Mouse (Mus musculus): ENCODE measurements at regions not wholly inside any gene's neighbourhood (a gene's known extent, or its start where the extent isn't known, plus 50 kb on each side); places are given as distances from the start of the nearest gene placed in this dataset.
"Not testable (repeated sequence)": the region's sequence is repeated elsewhere in the genome, so short reads cannot be mapped to it uniquely, and the experiment has no call there.

DNA sequence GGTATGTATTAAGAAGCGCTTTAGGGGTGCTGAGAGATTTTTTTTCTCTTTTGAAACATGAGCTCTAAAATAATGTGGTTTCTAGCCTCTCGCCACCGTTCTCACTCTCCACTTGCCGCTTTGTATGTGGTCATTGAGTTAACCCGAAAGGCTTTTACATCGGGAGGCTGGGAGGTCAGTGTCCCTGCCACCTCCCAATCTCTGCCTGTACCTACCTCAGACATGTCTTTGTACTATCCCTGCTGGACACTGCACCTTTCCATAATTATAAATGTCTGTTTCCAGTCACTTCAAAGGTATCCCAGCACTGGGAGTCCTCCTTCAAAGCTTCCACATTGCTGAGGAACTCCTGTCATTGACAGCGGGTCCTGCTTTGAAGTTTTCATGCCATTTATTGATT, 347.6 kb upstream of the Tbc1d2b start:
- no peak for ATAC-seq (ENCODE audit: insufficient number of reproducible peaks, low FRiP score, low TSS enrichment)

DNA sequence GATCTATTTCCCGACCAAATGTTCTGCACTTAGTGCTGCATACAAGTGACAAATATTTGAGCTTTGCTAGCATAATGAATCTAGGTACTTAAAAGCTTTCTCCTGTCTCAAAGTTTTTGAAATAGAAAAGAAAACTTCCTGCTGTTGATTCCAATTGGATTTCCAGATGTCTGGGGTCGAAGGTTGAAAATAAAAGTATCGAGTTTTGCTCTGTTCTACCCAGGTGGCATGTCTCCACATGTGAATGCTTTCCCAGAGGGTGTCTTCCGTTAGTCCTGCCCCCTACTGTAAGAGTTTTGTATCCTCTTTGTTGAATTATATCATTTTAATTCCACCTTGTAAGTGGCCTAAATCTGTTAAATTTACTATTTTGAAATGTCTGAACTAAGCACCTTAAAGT, 327.3 kb upstream of the Tbc1d2b start:
- no peak for ATAC-seq (ENCODE audit: insufficient number of reproducible peaks, low FRiP score, low TSS enrichment)

DNA sequence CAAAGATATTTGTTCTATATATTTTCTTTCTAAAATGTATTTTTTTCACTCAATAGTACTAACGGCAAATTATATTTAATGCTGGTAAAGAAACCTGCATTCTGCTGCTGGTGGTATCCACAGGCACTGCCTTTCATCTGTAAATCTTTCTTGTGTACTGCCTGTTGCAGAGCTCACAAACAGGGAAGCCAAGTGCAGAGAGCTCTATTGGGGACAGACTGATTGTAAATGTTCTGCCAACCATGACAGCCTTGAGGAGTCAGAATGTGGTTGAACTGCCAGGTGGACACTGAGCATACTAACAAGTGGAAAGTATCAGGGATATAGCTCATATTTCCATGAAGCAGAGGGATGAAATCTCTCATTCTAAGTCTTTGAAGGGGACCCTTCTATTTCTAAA, 286.1 kb upstream of the Tbc1d2b start:
- ATAC-seq (ENCODE audit: insufficient number of reproducible peaks, low FRiP score, low TSS enrichment) = no peak

DNA sequence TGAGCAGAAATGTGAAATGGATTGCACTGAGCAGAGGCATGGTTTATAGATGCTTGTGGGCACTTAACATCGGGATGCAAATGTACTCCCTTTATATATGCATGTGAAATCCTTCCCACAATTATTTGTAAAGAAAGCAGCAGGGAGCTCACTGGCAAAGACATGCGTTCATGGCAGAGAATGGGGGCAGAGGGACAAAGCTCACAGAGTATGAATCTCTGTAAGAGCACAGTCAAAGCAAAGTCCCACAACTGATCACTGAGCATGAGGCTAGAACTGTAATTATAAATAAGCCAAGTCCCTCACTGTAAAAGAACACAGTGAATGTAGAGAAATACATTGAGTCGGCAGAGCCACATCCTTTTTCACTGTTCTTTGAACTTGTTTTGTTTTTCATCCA, 285.6 kb upstream of the Tbc1d2b start:
- no peak for ATAC-seq (ENCODE audit: insufficient number of reproducible peaks, low FRiP score, low TSS enrichment)

DNA sequence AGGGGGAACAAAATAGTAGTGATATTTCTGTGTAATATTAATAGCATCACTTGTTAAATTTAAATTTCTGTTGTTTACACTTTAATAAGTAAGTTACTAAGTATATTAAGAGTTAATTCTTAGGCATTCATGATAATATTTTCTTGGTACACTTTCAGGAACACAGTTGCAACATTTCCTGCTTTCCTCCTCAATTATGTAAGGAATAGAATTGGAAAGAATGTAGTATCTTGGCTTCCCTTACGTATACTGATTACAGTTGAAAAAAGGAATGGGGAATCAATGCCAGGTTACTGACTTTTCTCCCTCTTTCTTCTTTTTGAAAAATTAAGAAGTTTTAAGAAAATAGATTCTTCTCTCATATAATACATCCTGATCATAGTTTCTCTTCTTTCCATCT, 277.3 kb upstream of the Tbc1d2b start:
- no peak for ATAC-seq (ENCODE audit: insufficient number of reproducible peaks, low FRiP score, low TSS enrichment)

DNA sequence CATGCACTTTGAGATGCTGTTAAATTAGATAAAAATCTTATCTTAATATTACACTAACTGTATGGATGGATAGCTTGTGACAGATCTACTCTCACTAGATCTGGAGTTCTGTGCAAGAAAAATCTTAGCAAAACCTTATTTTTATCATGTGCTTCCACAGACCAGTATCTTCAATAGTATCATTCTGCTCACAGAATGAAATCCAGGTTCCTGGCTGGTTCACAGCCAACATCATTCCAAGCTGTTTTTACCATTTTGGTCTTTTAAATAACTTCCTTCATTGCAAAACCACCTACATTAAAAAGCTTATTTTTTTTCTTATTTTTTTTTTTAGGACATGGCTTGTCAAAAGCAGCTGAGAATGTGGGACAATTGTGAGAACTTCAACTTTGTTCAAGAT, 276.1 kb upstream of the Tbc1d2b start:
- no peak for ATAC-seq (ENCODE audit: insufficient number of reproducible peaks, low FRiP score, low TSS enrichment)

GRCm38 (mm10) chr9:90537683-90538082, 267.1 kb upstream of the Tbc1d2b start:
- ATAC-seq (ENCODE audit: insufficient number of reproducible peaks, low FRiP score, low TSS enrichment) = not testable (repeated sequence)

DNA sequence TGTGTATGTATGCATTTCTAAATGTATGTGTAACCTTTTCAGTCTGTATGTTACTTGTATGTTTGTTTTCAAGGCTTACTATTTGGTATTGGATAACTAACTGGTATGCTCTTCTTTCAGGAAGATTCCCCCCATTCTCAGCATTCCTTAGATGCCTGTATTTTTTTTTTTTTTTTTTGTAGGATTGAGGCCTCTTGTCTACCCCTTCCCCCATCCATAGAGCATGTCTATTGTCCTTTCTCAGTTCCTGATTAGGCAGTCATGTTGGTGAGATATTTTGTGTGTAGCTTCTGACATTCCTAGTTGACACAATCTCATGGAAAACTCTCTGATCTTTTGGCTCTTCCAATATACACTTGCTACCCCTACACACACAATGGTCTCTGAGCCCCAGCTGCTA, 262.8 kb upstream of the Tbc1d2b start:
- no peak for ATAC-seq (ENCODE audit: insufficient number of reproducible peaks, low FRiP score, low TSS enrichment)

GRCm38 (mm10) chr9:90521186-90521585, 250.6 kb upstream of the Tbc1d2b start:
- ATAC-seq (ENCODE audit: insufficient number of reproducible peaks, low FRiP score, low TSS enrichment) = no peak

DNA sequence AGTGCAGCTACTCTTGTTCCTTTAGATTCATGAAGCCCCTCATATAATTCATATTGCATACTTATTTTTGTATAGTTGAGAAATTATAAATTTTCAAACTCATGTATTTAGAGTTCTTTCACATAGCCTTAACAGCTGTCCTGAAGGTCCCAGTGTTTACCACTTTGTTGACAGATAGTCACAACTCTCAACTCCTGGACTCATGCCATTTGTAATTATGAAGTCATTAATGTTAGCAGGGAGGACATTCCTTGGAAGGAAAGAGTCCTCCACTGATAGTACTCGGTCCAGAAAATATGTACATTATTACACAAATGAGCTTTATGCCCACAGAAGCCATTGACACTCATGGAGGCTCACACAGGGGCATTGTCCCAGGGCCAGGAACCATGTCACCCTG, 224.3 kb upstream of the Tbc1d2b start:
- ATAC-seq (ENCODE audit: insufficient number of reproducible peaks, low FRiP score, low TSS enrichment) = no peak

- ATAC-seq (ENCODE audit: insufficient number of reproducible peaks, low FRiP score, low TSS enrichment) = no peak
Measured at GRCm38 (mm10) chr9:90490561-90491152, 220.1 kb upstream of the Tbc1d2b start.

DNA sequence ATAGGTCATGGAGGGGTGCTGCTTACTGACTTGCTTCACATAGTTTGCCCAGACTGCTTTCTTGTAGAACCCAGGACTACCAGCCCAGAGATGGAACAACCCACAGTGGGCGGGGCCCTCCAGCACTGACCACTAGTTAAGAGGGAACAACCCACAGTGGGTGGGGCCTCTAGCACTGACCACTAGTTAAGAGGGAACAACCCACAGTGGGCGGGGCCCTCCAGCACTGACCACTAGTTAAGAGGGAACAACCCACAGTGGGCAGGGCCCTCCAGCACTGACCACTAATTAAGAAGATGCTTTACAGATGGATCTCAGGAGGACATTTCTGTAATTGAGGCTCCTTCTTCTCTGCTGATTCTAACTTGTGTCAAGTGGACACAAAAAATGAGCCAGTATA, 180.0 kb upstream of the Tbc1d2b start:
- ATAC-seq (ENCODE audit: insufficient number of reproducible peaks, low FRiP score, low TSS enrichment) = no peak

DNA sequence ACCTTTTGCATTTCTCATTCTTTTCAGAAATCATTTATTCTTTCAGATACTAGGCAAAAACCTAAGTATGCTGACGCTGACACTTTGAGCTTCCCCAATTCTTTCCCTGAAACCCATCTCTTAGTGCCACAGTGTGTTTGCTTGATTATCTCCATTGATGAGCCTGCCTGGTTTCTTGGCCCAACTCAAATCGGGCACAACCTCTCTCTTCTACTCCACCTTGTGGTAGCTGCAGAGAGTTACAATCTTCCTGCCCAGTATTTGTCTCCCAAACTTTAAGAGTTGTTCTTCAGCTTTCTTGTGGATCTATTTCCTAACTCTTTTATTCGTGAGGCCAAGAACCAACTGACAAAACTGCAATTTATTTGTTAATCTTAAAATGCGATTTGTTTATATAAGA, 176.4 kb upstream of the Tbc1d2b start:
- ATAC-seq (ENCODE audit: insufficient number of reproducible peaks, low FRiP score, low TSS enrichment) = peak; percentile 56; the same call in 1 of the 2 replicates

DNA sequence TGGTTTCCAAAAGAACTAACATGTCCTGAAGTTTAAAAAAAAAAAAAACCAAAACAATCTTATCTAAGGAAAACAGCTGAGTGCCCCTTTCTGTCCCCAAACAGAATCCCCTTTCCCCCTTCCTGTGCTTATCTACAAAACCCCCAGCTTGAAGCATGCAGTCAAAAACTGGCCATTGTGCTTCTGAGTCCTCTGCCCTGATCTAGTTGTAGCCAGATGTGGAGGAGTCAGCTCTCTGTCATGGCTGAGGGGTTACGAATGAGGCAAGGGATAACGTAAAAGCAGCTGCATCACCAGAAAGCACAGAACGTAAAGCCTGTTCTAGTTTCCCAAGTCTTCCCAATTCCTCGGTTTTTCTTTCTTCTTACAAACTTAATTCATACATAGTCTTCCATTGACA, 164.3 kb upstream of the Tbc1d2b start:
- ATAC-seq (ENCODE audit: insufficient number of reproducible peaks, low FRiP score, low TSS enrichment) = no peak

DNA sequence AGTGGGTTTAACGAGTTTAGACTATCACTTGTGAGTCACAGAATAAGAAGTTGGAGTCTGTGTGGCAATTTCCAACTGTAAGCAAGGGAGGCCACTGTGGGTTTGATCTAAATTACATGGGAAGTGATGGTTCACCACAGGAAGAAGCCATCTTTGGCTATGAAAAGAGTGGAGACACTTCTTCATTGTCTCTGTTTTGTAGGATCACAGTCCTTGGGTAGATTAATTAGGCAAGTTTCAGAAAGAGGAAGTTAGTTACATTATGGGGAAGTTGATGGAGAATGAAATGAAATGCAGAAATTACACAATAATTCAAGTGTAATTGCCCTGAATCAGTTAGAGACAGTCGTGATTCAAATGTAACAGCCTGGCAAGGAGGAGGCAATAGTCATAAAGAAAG, 160.3 kb upstream of the Tbc1d2b start:
- no peak for ATAC-seq (ENCODE audit: insufficient number of reproducible peaks, low FRiP score, low TSS enrichment)

DNA sequence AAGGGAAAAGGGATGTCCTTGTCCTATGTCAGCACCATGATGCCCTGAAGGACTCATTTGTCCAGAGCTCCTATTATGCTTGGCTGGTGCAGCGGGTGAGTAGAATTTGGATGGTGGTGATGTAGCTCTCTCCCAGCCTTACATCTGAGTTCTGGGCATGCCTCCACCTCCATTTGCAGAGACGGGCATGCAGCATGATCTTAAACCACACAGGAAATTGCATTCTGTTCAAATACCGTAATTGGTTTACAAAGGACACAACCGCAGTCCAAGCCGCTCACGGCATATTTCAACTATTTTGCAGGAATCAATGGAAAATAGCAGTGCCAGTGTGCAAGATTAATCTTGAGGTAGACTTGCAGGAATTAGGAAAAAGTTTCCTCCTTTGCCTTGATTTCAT, 151.1 kb upstream of the Tbc1d2b start:
- ATAC-seq (ENCODE audit: insufficient number of reproducible peaks, low FRiP score, low TSS enrichment) = no peak

DNA sequence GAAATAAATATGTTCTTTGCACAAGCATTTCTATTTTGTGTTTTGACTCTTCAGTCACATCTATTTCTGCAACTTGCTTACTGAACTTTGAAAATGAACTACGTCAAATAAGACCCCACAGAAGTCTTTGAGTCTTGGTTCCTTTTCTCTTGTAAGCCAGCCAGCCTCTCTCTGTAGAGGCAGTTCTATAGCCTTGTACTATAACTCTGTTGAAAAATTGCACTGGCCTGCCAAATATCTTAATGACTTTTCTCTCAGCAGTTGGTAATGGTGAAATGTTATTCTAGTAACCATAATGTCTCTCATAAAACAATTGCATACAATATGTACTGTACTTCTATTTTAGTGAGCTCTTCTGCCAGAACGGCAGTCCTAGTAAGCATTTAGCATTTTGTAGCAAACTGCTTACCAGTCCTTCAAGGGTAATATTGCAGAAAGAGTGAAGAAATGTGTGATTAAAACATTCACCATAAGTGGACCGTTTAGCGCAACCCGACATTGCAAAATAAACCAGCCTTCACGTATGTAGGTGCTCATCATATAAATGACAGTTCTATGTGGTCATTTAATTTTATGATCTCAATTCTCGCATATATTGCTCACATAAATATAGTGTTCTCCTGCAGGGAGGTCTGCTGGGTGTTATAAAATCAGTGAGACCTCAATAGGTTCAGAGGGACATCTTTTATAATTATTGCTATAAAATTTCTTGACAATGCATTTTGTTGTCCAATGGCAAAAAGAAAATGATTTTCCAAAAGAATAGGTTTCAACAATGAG, 149.3 kb upstream of the Tbc1d2b start:
- ATAC-seq (ENCODE audit: insufficient number of reproducible peaks, low FRiP score, low TSS enrichment) = no peak

DNA sequence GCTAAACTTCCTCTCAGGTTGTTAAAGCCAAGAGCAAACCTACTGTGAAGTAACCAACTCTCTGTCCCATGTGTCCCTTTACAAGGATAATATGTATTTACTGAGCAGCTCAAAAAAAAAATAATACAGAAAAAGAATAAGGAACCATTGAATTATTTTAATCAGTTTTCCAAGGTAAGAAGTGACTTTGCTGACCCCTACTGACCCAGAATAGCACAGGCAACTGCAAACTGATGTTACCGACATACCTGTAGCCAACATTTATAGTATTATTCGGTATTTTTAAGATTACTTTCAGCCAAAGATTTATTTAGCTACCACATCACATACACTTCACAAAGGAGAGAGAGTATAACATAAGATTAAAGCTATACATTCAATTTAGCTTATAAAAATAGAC, 138.2 kb upstream of the Tbc1d2b start:
- no peak for ATAC-seq (ENCODE audit: insufficient number of reproducible peaks, low FRiP score, low TSS enrichment)

GRCm38 (mm10) chr9:90407573-90407972, 137.0 kb upstream of the Tbc1d2b start:
- no peak for ATAC-seq (ENCODE audit: insufficient number of reproducible peaks, low FRiP score, low TSS enrichment)

- ATAC-seq (ENCODE audit: insufficient number of reproducible peaks, low FRiP score, low TSS enrichment) = no peak
Measured at GRCm38 (mm10) chr9:90388401-90388800, 117.8 kb upstream of the Tbc1d2b start.

DNA sequence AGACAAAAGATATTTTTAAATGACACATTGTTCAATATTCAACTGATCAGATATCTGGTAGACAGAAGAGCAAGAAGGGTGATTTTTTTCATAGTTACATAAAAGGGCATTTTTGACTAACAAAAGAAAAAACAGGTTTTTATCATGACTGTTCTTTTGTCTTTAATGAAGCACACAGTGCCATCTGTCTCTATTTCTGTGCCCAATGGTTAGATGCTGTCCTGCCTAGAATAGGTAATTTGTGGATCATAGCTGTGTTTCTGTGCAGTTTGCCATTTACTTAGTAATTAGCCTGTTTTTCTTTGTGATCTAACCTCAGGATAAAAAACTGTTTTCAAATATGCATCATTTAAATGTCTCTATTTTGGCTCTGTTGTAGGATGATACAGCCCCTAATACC, 114.4 kb upstream of the Tbc1d2b start:
- peak; percentile 96 for ATAC-seq (ENCODE audit: insufficient number of reproducible peaks, low FRiP score, low TSS enrichment)

DNA sequence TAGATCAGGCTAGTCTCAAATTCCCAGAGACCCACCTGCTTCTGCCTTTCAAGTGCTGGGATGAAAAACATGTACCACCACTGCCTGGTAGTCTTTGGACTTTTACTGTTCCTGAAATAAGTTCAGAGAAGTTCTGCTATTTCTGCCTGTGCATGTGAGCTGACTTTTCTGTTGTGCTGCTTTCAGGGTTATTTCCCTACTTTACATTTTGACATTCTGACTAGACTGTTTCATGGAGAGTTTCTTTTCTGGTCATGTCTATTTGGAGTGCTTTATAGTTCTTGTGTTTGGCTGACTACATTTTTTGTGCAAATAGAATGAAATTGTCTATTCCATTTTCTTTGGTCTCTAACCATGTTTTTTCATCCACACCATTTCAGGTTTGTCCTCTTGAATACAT, 109.5 kb upstream of the Tbc1d2b start:
- ATAC-seq (ENCODE audit: insufficient number of reproducible peaks, low FRiP score, low TSS enrichment) = no peak

All from cerebellum, adult (tissue).